Mouse (Mus musculus) lung, postnatal 4 days (tissue): ENCODE data around the gene Col9a2.

Experiments
- DNase-seq, 2 experiments: peaks; one replicate each; pipeline ENCODE4 v3.0.0; 2021

Gene Col9a2

GRCm38 (mm10) chr4:121088696-121089095, 49.5 kb downstream of the Col9a2 start:
- DNase-seq = no peak

DNA sequence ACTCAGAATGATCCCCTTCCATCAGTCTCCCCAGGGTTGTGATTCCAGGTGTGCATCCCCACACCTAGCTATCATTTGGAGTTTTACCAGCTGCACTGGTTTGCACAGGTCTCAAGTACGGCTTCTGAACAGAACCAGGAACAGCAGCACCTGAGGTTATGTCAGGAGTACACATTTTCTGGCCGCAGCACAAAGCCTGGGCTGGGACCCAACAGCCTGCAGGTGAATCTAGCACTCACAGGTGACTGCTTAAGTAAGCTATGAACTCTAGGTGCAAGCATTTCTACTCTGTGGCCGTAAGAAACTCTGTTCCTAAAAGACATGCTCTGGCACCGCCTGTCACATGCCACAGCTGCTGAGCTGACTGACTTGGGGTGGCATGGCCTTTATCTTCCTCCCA, 51.0 kb downstream of the Col9a2 start:
- DNase-seq = no peak

DNA sequence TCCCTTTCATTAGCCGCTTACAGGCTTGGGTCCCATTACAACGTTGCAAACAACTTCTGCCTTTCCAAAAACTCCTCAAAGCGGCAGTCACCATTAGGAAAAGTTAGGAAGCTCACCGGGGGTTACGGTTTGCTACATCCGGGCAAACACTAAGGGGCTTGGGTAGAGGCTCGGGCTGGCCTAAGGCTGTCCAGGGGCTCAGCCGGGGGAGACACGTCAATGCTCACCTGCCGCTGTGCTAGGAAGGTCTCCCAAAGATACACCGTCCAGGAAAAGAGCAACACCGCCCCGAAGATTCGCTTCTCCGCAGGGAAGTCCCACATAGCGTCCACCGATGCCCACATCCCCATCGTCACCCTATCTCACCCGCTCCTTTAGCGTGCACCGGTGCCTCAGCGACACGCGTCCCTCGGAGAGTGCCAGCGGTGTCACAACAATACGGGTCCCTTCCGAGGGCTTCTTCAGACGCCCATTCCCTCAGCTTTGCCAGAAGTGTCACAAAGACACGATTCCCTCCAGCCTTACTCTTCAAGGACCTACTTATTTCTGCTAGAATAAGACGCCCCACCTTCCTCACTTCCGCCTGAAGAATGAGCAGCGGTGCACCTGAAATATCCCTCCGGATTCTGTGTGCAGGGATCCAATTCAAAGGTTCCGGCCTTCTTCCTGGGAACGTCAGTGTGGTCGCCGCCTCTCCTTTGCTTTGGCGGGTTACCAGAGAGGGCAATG, 58.6 kb downstream of the Col9a2 start, which contains the start of gene Zmpste24:
Gene Zmpste24, minus strand, starts transcription at position 592 of the 729 bp plus-strand sequence.
- DNase-seq = peak; percentile 87 to 91

DNA sequence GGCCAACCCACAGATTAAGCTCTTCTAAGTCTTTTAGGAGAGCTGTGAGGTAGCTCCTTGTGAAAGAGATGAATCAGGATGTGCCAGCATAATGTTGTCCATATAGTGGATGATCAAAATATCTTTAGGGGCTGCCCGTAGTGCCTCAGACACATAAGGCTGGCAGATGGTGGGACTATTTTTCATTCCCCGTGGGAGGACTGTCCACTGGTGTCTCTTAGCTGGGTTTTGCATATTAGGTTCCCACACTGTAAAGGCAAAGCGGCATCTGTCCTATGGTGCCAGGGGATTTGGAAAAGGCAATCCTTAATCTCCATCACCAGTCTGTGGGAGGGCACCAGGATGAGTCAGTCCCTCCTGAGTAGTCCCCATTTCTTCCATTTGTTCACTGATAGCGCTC, 64.1 kb downstream of the Col9a2 start:
- DNase-seq = no peak
